Mouse (Mus musculus) brain, embryonic 14.5 days (tissue): ENCODE data around the gene Vim. TPM values are rescaled to one million over a fixed set of nuclear protein-coding genes. Genes with fewer than 3 reads are reported as not detected.

Experiments used
- DNase-seq: peaks from one replicate; pipeline ENCODE4 v3.0.0-alpha.2; 2011; ENCODE audit warnings: low read depth
- CTCF ChIP-seq: fragments of 200-500 bp; IDR thresholded peaks from 2 replicates; pipeline ENCODE4 v1.5.1; 2012; ENCODE audit warnings: inconsistent platforms, mild to moderate bottlenecking, moderate library complexity, borderline replicate concordance; ENCODE audit not compliant: insufficient read depth, insufficient read length; ENCODE audit errors: extremely low read depth
- POLR2A ChIP-seq: fragments of 200-500 bp; IDR thresholded peaks from 2 replicates; pipeline ENCODE4 v1.6.1; 2012; ENCODE audit warnings: mild to moderate bottlenecking, inconsistent platforms, borderline replicate concordance; ENCODE audit not compliant: poor library complexity, insufficient read depth, insufficient read length, severe bottlenecking; ENCODE audit errors: extremely low read depth
- polyA plus RNA-seq: library from polyadenylated mRNA; depleted of rRNA; stranded (reverse); fragments of >200 nt; gene quantifications from 2 replicates; pipeline ENCODE4 v1.2.3, GENCODE M21; 2012

The Vim gene
- polyA plus RNA-seq, 1 experiment = 1,036 TPM

DNA sequence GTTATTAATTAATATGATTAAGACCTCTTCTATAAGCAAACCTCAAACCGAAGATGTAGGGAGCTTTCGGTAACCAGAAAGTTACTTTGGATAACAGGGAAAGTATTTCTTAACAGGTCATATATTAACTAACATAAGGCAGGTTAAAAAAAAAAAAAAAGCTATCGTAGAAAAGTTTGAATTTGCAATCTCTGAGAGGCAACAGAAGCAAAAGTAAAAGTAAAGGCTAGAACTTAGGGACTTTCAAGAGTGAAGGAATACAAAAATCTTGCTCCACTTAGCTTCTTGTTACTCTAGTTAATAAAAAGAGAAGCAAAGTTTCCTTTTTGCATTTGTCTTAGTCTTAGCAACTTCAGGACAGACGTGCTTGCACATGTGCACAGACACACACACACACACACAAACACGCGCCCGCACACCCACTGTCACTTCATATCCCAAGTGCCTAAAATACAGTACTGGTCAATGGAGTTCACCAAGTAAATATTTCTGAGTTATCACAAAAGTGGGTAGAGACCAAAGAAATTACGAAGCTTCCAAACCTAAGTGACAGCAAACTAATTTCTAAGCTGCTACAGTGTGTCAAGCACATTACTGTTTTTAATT lies 30.1 kb upstream of the Vim start:
- peak; percentile 43 for DNase-seq
- TF ChIP-seq POLR2A (no peak), CTCF (no peak)

- TF ChIP-seq CTCF (no peak), POLR2A (peak; percentile 62; the same call in 1 of the 2 replicates)
- peak; percentile 96 for DNase-seq
Observed at GRCm38 (mm10) chr2:13544193-13544824, 29.4 kb upstream of the Vim start, which contains the start of gene Trdmt1. Gene Trdmt1 (minus strand): TSS chr2:13544668.

GRCm38 (mm10) chr2:13548749-13549148 lies 25.0 kb upstream of the Vim start:
- peak; percentile 46 for DNase-seq
- no peak for TF ChIP-seq POLR2A
- TF ChIP-seq CTCF = no peak

DNA sequence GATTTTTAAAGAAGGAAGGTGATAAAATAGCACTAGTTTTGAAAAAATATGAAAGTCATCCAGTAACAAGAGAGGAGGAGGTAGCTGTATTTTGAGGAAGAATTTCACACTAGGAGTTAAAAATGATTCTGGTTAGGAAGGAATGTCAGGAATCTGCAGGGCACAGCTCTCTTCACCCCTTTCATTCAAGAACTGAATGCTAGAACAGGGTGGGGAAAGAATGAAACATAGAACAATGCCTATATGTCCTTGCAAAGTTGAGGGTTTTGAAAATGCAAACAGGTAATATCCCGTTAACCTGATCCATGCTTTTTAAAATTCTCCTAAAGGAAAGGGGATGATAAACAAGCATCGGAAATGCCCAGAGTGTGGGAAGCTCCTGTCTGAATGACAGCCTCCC lies 19.8 kb upstream of the Vim start:
- TF ChIP-seq CTCF (no peak), POLR2A (no peak)
- DNase-seq = no peak

DNA sequence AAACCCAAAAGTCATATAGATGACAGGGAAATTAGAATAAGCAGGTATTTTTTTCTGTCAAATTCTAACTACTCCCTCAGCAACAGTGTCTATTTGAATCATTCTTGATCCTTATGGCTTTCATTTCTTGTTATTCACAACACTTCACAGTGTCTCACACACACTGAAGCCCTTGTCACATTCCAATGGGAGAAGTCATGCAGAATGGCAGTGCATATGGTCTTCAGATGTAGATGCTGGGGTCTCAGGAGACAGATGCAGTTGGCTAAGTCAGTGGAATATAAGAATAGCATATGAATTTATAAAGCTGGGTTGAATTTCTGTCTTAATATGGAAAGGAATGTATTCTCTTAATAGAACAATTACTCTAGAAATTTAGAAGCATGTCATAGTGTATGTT lies 17.5 kb upstream of the Vim start:
- TF ChIP-seq CTCF (no peak), POLR2A (no peak)
- no peak for DNase-seq

DNA sequence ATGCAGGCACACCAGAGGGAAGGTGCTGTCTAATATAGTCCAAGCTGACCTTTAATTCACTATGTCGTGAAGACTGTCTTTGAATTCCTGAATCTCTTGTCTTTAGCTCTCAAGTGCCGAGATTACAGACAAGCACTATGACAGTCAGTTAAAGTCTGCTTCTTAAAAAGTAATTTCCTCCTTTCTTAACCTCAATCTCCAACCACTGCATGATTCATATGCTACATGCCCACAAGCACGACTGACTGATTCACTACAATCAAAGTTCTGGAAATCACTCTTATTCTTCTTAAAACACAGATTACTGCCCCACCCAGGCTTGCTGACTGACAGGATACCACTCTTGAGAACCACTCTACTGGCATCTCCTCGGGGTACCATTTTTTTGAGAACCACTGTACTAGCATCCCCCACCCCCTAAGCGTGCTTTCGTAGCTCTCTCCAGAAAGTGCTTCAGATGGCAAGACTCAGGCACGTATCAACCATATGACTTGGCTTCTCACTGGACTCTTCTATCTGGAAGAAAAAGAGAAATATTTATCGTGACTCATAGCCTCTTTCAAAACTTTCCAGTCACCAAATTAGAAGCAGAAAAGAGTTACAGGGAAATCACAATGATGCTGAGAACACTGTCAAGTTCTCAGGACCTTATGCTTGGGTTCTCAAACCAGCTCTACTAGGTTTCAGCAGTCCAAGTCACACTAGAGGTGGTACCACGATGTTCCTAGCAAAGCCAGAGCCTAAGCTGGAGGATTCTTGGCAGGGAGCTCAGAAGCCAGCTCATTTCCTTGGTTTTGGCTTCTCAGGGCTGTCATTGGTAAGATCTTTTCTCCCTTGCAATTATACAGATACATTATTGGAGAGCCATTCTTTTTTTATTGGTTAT lies 16.3 kb upstream of the Vim start:
- no peak for DNase-seq
- TF ChIP-seq CTCF = no peak
- no peak for TF ChIP-seq POLR2A

DNA sequence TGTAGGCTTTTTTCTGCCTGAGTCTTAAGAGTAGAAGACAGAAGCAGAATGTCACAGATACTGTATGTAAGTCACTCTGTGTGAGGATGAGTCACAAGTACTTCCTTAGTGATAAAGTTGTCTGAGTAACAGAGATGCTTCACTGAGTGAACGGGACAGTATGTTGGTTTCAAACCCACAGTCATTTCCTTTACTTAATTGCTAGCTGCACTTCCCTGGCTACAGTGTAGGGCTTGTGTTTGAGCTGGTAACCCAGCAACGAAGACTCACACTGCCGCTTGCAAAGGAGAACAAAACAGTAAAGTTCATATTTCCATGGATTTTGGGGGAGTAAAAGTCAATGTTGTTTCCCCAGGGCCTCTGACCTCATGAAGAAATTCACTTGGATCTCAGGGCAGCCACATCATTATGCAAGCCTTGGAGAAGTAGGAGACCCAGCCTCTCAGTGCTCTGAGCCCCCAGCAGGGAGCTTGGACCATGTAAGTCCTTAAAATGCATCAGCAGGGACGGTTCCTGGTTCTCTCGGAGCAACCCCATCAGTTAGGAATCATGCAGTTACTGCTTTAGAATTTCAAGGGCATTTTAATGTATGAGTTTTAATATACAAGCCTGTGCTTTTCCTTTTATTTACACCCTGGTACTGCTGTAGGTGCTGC lies 15.0 kb upstream of the Vim start:
- DNase-seq = no peak

GRCm38 (mm10) chr2:13559303-13559702 lies 14.4 kb upstream of the Vim start:
- DNase-seq = no peak
- TF ChIP-seq CTCF (no peak), POLR2A (no peak)

More for the DNA sequence above, 15.0 kb upstream of the Vim start:
- TF ChIP-seq POLR2A (no peak), CTCF (no peak)

GRCm38 (mm10) chr2:13559729-13560128 lies 14.0 kb upstream of the Vim start:
- DNase-seq = no peak
- no peak for TF ChIP-seq CTCF
- no peak for TF ChIP-seq POLR2A

DNA sequence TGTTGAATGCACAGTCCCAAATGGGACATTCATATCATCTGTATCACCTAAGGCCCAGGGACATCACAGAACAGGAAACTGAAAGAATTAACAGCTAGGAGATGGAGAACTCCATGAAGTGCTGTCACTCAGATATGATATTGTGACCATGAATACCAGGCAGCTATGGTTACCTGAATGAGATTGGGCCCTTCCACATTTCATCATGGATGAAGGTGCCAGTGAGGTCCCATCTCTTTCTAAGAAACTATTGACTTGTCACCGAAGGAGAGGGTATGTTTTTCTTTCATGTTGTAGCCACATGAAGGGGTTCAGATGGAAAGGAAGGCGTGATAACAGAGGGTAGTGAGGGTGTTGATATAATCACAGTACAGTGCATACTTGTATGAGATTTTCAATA lies 13.3 kb upstream of the Vim start:
- no peak for TF ChIP-seq POLR2A
- no peak for TF ChIP-seq CTCF
- DNase-seq = no peak

DNA sequence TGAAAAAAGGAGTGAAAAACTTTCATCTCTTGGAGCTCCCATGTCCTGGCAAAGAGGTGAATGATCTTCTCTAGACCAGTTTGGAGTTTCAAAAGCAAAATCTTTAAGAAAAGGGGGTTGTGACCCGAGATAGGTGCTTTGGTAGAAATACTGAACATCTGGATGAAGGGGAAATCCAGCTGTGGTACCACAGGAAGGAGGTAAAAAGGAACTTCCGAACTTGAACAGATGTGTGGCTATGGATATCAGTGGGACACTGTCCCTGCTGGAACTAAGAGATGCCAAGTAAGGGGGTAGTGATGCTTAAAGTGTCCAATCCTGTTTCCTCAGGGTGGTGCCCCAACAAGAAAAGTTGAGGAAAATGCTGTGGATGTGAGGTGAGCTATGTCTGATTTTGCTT lies 3.6 kb upstream of the Vim start:
- no peak for DNase-seq

More for the DNA sequence above, 3.6 kb upstream of the Vim start:
- no peak for TF ChIP-seq POLR2A
- TF ChIP-seq CTCF = no peak
